Mouse (Mus musculus) forebrain, embryonic 16.5 days (tissue): Measurements from ENCODE around the gene Gm128. TPM values are rescaled to one million over a fixed set of nuclear protein-coding genes. Genes with fewer than 3 reads are reported as not detected.
A peak's percentile ranks its signal among the peaks of the same experiment; 100 is the strongest.
"Not testable (repeated sequence)": the region's sequence is repeated elsewhere in the genome, so short reads cannot be mapped to it uniquely, and the experiment has no call there.

Experiments
- ATAC-seq: fragments of 200-750 bp; cut with Nextera tagmentation; 2 replicates; pipeline ENCODE4 v1.8.0; 2017; ENCODE audit warnings: mild to moderate bottlenecking, moderate library complexity
- H3K27ac ChIP-seq: fragments of 300-500 bp; sonication (generic); 2 replicates; pipeline ENCODE4 v1.5.1; 2014; ENCODE audit warnings: low read length, control low read depth
- H3K27me3 ChIP-seq: fragments of 300-500 bp; sonication (generic); replicated peaks from 2 replicates; pipeline ENCODE4 v1.6.1; 2014; ENCODE audit warnings: low read length; ENCODE audit not compliant: control insufficient read depth, insufficient read depth
- H3K36me3 ChIP-seq: fragments of 300-500 bp; sonication (generic); 2 replicates; pipeline ENCODE4 v1.6.1; 2014; ENCODE audit not compliant: control insufficient read depth, insufficient read depth
- H3K4me1 ChIP-seq: fragments of 300-500 bp; sonication (generic); replicated peaks from 2 replicates; pipeline ENCODE4 v1.6.1; 2014; ENCODE audit warnings: low read length; ENCODE audit not compliant: control insufficient read depth, insufficient read depth
- H3K4me2 ChIP-seq: fragments of 300-500 bp; sonication (generic); 2 replicates; pipeline ENCODE4 v1.6.1; 2014; ENCODE audit warnings: mild to moderate bottlenecking, low read length, control low read depth
- H3K4me3 ChIP-seq: fragments of 300-500 bp; sonication (generic); replicated peaks from 2 replicates; pipeline ENCODE4 v1.5.1; 2014; ENCODE audit warnings: mild to moderate bottlenecking, low read length, control low read depth
- H3K9ac ChIP-seq: fragments of 300-500 bp; sonication (generic); replicated peaks from 2 replicates; pipeline ENCODE4 v1.6.1; 2014; ENCODE audit warnings: low read depth, low read length, control low read depth
- H3K9me3 ChIP-seq: fragments of 300-500 bp; sonication (generic); 2 replicates; pipeline ENCODE4 v1.6.1; 2016; ENCODE audit warnings: low read length; ENCODE audit not compliant: control insufficient read depth
- WGBS: fragments of 180-500 bp; shearing (Covaris S2); extraction: QIAGEN DNeasy Blood & Tissue Kit; methylation state at CpG from one replicate; pipeline ENCODE4 v1.1.7; 2014; 5-methylcytosine and 5-hydroxymethylcytosine counted together
- polyA plus RNA-seq: library from polyadenylated mRNA; unstranded; fragments of >200 nt; fragmentation: Nextera tagmentation; extraction: Ambion mirVana; gene quantifications from 2 replicates; pipeline ENCODE4 v1.2.1, GENCODE M21; 2015

The Gm128 gene
- polyA plus RNA-seq, 1 experiment from 2014 or later = not detected

- H3K9me3 ChIP-seq = no peaks in the 10 kb centered on the region
Observed at GRCm38 (mm10) chr3:95213609-95213975, 27.8 kb downstream of the Gm128 start.

GRCm38 (mm10) chr3:95212889-95213608 lies 28.3 kb downstream of the Gm128 start:
- not testable (repeated sequence) for H3K4me2 ChIP-seq, H3K9me3 ChIP-seq, H3K4me3 ChIP-seq, H3K36me3 ChIP-seq, ATAC-seq, H3K27ac ChIP-seq, H3K9ac ChIP-seq, H3K27me3 ChIP-seq
- 94% methylated on average over 7 of the region's 10 CpGs for WGBS
- H3K4me1 ChIP-seq = peaks cover 11% of the 10 kb centered on the region

More at GRCm38 (mm10) chr3:95213609-95213975, 27.8 kb downstream of the Gm128 start:
- H3K4me2 ChIP-seq = no peak overlapping the region
- ATAC-seq = no peak
- no peak overlapping the region for H3K27ac ChIP-seq
- H3K9ac ChIP-seq = no peak overlapping the region
- H3K4me1 ChIP-seq = peaks cover 14% of the 10 kb centered on the region
- H3K4me3 ChIP-seq = no peak overlapping the region
- 93% methylated on average over 1 of the region's 1 CpGs for WGBS
- H3K27me3 ChIP-seq = no peaks in the 10 kb centered on the region
- 0 out of 2 replicates have a peak, but pooled peaks cover 4% of the 10 kb centered on the region for H3K36me3 ChIP-seq

GRCm38 (mm10) chr3:95210585-95210984 lies 30.8 kb downstream of the Gm128 start:
- H3K27me3 ChIP-seq = no peaks in the 10 kb centered on the region
- no peak overlapping the region for H3K27ac ChIP-seq
- 68% methylated on average over 2 of the region's 2 CpGs for WGBS
- no peak overlapping the region for H3K4me3 ChIP-seq
- no peaks in the 10 kb centered on the region for H3K9me3 ChIP-seq
- H3K4me2 ChIP-seq = no peak overlapping the region
- ATAC-seq = no peak
- no peak overlapping the region for H3K9ac ChIP-seq
- no peaks in the 10 kb centered on the region for H3K4me1 ChIP-seq
- H3K36me3 ChIP-seq = peaks cover 6% of the 10 kb centered on the region

DNA sequence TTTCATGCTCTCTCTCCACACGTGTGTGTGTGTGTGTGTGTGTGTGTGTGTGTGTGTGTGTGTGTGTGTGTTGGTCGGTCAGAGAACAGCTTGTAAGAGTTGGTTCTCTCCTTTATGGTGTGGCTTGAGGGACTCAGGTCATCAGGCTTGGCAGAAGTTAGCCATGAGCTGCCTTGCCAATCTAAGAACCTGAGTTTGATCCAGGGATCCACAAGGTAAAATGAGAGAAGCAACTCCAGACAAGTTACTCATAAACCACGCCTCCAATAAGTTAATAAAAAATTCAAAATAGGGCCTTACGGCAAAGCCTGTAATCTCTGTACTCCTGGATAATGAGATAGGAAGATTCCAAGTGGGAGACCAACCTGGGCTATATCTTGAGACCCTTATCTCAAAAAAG lies 33.1 kb downstream of the Gm128 start:
- Histone ChIP-seq H3K4me3 (no peak overlapping the region), H3K36me3 (peaks cover 4% of the 10 kb centered on the region), H3K27ac (no peak overlapping the region), H3K9me3 (no peaks in the 10 kb centered on the region), H3K4me2 (no peak overlapping the region), H3K27me3 (no peaks in the 10 kb centered on the region), H3K4me1 (no peaks in the 10 kb centered on the region), H3K9ac (no peak overlapping the region)
- ATAC-seq = no peak
- WGBS = 89% methylated on average over 4 of the region's 4 CpGs

GRCm38 (mm10) chr3:95203880-95204279 lies 37.5 kb downstream of the Gm128 start:
- Histone ChIP-seq H3K4me2 (no peak overlapping the region), H3K36me3 (peaks cover 19% of the 10 kb centered on the region), H3K4me3 (no peak overlapping the region), H3K9me3 (no peaks in the 10 kb centered on the region), H3K4me1 (no peaks in the 10 kb centered on the region), H3K27me3 (no peaks in the 10 kb centered on the region), H3K9ac (no peak overlapping the region), H3K27ac (no peak overlapping the region)
- no peak for ATAC-seq
- WGBS = 92% methylated on average over 6 of the region's 6 CpGs

GRCm38 (mm10) chr3:95200562-95200961 lies 40.8 kb downstream of the Gm128 start:
- Histone ChIP-seq H3K27ac (no peak overlapping the region; the same call in 1 of the 2 replicates), H3K9me3 (no peaks in the 10 kb centered on the region), H3K4me1 (no peaks in the 10 kb centered on the region), H3K4me3 (no peak overlapping the region), H3K9ac (no peak overlapping the region), H3K4me2 (no peak overlapping the region), H3K36me3 (peaks cover 17% of the 10 kb centered on the region), H3K27me3 (no peaks in the 10 kb centered on the region)
- no peak for ATAC-seq
- 66% methylated on average over 2 of the region's 2 CpGs for WGBS

DNA sequence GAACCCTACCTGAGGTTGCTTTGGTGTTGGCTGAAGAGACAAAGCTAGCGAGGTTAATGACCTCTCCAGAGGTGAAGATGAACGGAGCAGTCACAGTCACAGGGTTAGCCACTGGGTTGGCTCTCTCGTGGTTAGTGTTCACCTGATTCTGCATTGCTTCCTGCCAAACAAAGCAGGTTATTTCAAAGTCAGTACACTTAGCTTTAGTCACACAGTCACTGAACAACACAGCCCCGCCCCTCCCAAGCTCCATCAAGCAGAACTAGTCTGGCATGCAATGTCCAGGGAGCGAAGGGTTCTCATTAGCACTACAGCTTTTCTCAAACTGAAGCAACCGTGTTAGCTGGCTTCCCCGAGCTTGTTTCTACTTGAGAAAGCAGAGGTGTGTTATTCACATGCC lies 41.3 kb downstream of the Gm128 start:
- no peak for ATAC-seq
- no peaks in the 10 kb centered on the region for H3K27me3 ChIP-seq

GRCm38 (mm10) chr3:95199101-95199500 lies 42.3 kb downstream of the Gm128 start:
- Histone ChIP-seq H3K9ac (no peak overlapping the region), H3K4me3 (no peak overlapping the region), H3K4me2 (no peak overlapping the region), H3K4me1 (no peaks in the 10 kb centered on the region), H3K27ac (no peak overlapping the region), H3K9me3 (no peaks in the 10 kb centered on the region), H3K27me3 (no peaks in the 10 kb centered on the region), H3K36me3 (peaks cover 18% of the 10 kb centered on the region)
- no peak for ATAC-seq
- WGBS = 91% methylated on average over 1 of the region's 1 CpGs

More for the DNA sequence above, 41.3 kb downstream of the Gm128 start:
- Histone ChIP-seq H3K9me3 (no peaks in the 10 kb centered on the region), H3K4me1 (no peaks in the 10 kb centered on the region), H3K4me3 (no peak overlapping the region), H3K4me2 (no peak overlapping the region), H3K36me3 (peaks cover 18% of the 10 kb centered on the region), H3K27ac (peak overlapping the region; percentile 2; the same call in 1 of the 2 replicates), H3K9ac (no peak overlapping the region)
- WGBS = 74% methylated on average over 7 of the region's 7 CpGs

GRCm38 (mm10) chr3:95195772-95196171 lies 45.6 kb downstream of the Gm128 start:
- Histone ChIP-seq H3K4me2 (no peak overlapping the region), H3K4me3 (no peak overlapping the region), H3K4me1 (no peaks in the 10 kb centered on the region), H3K36me3 (peaks cover 5% of the 10 kb centered on the region; the same call in 1 of the 2 replicates), H3K27me3 (no peaks in the 10 kb centered on the region), H3K9me3 (no peaks in the 10 kb centered on the region), H3K9ac (no peak overlapping the region), H3K27ac (no peak overlapping the region)
- no peak for ATAC-seq
- 80% methylated on average over 2 of the region's 2 CpGs for WGBS
